Mouse (Mus musculus): ENCODE measurements around the gene Dpf1.

DNA sequence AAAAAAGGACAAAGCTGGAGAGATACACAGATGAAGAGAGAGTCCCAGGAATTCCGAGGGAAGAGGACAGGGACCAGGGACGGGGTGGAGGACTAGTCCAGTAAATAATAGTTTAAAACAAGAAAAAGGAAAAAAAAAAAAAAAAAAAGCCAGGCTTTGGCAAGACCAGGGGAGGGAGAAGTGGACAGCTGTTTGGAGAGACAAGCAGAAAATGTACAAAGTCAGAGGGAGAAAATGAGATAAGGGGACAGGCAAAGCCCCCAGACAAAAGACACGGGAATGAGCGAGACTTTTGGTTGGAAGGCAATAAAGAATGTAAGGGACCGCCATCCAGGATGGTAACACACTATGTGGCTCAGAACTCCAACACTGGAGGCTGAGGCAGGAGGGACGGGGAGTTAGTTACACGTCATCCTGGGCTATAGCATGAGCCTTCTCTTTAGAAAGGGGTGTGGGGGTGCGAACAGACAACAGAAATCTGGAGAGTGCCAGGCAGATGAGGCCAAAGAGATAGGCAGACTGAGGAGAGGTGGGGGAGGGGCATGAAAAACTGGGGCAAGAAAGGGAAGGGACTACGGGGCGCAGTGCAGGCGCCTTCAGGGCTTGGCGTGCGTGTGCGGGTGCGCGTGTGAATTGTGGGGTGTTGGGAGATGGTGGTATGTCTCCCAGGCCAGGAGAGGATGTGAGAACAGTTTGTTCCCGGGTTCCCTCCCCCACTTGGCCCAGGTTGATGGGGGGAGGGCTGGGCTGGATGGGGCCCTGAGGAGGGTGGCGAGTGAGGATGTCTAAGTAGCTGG is 14.6 kb downstream of the Dpf1 start:
- TF ChIP-seq CTCF (IDR thresholded peaks at IDR 0.05; ENCODE audit: extremely low read depth, insufficient read depth, insufficient read length, insufficient replicate concordance) (no peak), POLR2A (IDR thresholded peaks at IDR 0.05; ENCODE audit: low read depth, low read length) (no peak)

All from spleen, adult 2 months (tissue).